Mouse (Mus musculus) CD4-positive, CD25-positive, alpha-beta regulatory T cell, adult 2 months (primary cell): ENCODE results near the gene Gm10337.

Source experiments
- DNase-seq: peaks from one replicate; pipeline ENCODE4 v3.0.0-alpha.2; 2012; ENCODE audit warnings: low read depth, low spot score

The Gm10337 gene

GRCm38 (mm10) chr15:102499851-102500250 lies 3.7 kb upstream of the Gm10337 start:
- DNase-seq = no peak

DNA sequence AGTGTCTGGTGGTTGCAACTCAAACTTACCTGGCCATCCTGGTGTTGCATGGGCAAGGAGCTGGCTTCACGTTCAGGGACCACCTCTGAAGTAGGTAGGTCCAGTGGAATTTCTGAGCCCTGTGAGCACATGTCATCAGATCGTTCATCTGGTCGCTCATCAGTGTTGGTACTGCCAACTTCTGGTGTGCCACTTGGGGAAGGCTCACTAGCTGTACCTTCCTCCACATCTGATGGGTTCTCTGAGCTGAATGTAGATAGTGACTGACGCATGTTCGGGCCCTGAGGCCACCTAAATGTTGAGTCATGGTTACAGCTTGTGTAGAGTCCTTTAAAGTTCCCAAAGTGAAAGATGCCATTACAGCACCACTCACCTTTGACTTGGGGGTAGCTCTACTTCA lies 3.0 kb upstream of the Gm10337 start:
- no peak for DNase-seq

DNA sequence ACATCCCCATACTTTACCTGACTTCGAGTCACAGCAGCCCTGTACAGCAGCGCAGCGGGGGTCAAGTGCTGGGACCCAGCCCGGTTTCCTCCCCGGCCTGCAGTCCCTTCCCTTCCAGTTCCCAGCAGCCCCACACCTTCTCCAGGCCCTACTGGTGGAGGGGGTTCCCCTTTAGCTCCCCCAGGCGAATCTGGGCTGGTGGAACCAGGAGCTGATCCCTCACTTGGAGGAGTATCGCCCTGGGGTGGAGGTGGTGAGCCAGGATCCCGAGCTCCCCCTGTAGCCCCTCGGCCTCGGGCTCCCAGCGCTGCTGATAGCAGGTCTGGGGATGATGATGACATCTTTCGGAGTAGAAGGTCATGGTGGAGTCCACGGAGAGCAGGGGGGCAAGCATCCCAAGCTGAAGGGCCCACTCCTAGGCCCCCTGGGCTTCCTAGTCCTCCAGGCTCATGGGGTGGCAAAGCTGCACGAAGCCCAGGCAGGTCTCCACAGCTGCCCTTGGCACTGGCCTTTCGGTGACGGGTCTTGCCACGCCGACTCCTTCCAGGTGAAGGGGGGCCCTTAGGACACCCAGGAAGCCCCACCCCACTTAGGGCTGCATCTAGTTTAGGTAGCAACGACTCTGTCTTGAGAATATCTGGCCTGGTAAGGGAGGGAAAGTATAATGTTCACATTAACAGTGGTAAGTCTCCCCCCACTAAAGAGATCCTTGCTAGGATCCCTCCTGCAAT lies 2.3 kb upstream of the Gm10337 start:
- DNase-seq = no peak

DNA sequence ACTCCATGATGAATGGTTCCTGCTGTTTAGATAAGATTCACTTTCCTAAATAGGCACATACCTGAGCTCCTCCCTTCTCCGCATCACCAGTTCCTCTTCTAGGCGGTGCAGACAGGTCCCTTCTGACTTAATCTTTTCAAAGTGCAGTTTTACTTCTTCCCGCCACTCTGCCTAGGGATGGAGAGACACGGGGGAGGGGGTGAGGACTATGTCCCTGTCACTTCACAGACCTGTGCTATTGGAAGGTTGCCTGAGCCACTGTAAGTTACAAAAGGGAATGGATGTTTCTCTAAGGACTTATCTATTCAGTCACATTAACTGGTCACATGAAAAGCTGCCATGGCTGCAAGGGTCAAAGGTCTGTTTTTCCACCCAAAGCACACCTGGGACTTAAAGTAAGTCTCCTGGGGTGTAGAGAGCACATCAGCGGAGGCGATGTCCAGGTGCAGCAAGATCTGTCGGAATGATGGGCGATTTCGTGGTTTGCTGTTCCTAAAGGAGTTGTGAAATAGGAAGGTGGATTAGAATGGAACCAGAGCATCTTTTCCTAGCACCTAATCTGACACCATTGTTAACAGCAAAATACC lies 1.2 kb upstream of the Gm10337 start:
- no peak for DNase-seq

DNA sequence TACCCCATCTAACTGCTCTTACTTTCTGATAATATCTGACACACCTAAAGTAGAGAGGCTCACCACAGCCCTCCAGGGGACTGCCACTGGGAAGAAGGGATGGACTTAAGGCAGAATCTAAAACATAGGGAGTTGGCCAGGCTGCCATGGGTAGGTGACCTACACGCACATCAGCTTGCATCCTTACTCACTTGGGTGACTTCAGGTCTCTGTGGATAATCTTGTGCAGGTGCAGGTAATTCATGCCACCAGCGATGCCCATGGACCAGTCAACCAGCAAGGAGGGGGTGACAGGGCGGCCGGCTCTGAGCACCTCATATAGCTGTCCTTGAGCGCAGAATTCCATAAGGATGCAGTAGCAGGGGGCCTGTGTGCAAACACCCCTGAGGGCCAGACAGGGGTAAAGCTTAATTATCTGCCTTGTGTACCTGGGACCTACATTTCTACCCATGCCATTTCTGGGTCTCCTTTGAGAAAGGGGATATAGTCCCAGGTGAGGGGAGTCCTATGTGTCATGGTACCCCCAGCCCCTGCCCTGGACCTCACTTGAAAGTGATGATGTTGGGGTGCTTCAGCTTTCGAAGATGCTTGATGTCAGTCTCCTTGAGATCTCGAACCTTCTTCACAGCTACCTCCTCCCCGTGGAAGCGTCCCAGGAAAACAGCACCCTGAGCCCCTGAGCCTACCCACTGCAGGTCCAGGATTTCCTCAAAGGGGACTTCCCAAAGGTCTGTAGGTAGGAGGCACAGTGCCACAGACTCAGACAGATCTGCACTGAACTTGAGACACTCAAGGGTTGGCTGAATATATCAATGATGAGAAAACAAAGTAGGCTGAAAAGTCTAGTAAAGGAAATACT lies 631 bp downstream of the Gm10337 start:
- DNase-seq = no peak

DNA sequence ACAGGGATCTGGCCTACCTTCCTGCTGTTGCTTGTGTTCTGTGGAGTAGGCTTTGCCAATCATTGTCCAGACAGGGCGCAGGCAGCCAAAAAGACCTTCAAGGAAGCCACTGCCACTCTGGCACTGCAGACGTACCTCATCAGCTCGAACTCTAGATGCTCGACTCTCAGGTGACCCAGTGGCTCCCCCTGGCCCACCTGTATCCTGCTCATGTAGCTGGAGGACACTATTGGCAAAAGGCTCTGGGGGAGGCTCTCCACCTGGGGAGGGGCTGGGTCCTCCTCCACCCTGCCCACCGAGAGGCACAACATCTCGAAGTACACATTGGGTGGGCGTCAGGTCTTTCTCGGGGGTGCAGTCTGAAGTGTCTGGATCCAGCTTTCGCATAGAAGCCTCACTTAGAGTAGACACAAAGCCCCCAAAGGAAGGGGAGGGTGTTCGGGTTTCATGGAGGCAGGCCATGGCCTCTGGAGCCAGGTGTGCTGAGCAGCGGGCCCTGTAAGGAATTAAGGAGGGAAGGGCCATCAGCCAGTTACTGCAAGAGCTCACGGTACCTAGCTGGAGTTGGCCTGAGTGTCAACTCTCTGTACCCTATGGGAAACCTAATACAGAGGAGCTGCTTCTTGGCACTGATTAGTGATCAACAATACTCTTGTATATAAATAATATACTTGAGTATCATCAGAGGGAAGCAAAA lies 1.7 kb downstream of the Gm10337 start:
- DNase-seq = no peak

DNA sequence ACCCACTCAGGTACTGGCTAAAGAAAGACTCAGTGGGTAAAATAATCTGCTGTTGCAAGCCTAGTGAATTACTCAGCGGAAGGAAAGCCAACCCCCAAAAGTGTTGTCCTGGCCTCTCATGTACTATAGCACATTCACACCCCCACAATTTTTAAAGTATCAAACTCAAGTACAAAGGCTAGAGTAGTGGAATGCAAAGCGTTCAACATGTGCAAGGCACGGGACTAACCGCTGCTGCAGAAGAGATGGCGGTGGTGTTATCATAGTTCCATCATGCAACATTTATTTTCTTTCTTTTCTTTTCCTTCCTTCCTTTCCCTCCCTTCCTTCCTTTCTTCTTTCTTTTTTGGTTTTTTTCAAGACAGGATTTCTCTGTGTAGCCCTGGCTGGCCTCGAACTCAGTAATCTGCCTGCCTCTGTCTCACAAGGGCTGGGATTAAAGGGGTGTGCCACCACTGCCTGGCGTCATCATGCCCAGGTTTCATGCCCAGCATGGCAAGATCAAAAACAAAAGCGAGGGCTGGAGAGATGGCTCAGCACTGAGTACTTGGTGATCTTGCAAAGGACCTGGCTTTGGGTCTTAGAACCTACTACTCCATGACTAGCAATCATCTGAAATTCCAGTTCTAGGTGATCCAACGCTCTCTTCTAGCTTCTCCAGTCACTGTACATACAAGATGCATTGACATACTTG lies 2.4 kb downstream of the Gm10337 start:
- DNase-seq = no peak

DNA sequence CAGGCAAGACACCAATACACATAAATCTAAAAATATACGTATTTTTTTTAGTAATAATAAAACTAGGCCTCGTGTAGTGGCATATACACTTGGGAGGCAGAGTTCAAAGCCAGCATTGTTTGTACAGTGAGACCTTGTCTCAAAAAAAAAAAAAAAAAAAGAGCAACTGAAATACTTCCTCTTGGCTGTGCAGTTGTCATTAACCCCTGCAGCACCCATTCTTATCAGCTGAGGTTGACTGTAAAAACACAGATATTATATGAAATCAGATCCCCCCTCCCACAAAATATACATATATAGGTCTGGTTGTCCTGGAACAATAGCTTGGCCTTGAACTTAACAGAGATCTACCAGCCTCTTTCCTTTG lies 2.9 kb downstream of the Gm10337 start:
- no peak for DNase-seq

- DNase-seq = no peak
These were observed 3.3 kb downstream of the Gm10337 start for GRCm38 (mm10) chr15:102506864-102507263.

DNA sequence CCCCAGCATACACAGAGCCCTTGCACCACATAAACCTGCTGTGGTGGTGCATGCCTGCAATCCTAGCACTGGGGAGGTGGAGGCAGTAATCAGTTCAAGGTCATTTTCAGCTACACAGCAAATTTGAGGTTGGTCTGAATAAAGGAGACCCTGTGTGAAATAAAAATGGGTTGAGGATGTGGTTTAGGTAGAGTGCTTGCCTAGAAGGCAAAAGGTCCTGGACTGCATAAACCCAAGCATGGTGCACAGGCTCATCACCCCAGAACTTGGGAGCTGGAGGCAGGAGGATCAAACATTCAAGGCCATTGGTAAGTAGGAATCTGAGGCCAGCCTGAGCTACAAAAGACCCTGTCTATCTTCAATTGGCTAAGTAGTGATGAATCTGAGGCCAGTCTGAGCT lies 4.0 kb downstream of the Gm10337 start:
- no peak for DNase-seq

GRCm38 (mm10) chr15:102508336-102508735 lies 4.8 kb downstream of the Gm10337 start:
- no peak for DNase-seq

DNA sequence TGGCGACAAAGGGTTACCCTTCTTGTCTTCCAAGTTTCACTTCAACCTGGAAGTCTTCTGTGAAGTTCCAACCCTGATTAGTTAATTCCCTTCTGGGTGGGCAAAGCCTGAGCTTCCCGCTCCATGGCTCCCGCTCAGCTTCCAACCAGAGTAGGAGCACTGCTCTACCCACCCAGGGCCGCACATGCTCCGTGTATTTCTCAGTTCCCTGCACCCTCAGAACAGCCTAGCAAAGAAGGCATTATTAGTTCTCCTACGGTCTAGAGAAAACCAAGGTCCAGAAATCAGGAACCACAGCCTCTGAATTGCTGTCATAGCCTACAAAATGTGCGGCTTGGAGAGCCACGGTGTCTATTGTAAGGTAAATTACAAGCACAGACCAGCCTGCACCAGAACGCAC lies 6.6 kb downstream of the Gm10337 start:
- no peak for DNase-seq

DNA sequence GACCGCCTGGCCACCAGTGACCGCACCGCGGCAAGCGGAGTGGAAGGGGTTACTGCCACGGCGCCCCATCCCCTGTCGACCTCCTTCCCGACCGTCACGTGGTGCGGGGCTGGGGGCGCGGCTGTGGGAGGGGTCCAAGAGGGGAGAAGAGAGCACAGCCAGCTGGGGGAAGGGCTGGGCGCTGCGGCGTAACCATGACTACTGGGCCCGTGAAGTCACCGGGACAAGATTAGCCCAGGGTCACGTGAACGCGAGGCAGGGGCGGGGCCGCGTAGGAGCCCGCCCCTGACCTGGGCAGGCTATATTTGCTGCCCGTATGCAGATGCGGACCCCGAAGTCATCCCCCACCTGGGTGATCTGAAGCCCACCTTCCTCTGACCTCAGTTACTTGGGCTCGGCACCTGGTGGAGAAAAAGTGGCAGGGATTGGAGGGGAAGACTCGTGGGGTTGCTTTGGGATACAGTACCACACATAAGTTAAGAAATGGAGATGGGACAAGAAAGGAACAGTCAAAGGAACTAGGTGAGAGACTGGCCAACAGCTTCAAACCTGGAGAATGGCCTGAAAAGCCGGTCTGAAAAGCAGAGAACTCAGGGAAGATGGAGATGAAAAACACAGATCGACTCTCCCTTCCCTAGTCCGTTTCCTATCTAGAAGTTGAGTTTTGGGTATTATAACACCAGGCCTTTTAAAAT lies 7.2 kb downstream of the Gm10337 start:
- DNase-seq = peak; percentile 77

GRCm38 (mm10) chr15:102511285-102511833 lies 7.8 kb downstream of the Gm10337 start:
- no peak for DNase-seq

GRCm38 (mm10) chr15:102512010-102512409 lies 8.5 kb downstream of the Gm10337 start:
- no peak for DNase-seq

DNA sequence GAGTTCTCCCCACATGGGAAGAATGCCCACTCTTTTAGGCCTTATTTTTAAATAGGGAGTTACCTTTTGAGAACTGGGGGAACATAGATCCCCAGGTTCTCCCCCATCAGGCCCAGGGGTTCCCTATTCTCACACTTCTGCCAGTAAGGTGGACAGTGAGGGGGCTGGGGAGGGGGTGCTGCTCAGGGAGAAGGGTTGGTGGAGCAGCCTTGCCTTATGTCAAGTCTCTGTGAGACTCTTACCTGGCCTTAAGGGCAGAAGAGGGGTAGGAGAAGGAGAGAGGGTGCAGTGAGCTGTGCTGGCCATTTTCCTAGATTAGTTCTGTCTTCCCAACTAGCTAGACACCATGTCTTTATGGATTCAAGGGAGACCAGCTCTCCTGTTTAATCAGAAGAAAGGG lies 8.9 kb downstream of the Gm10337 start:
- DNase-seq = no peak

GRCm38 (mm10) chr15:102513004-102513403 lies 9.5 kb downstream of the Gm10337 start:
- no peak for DNase-seq

- no peak for DNase-seq
These were observed 11.7 kb downstream of the Gm10337 start for GRCm38 (mm10) chr15:102515261-102515660.

DNA sequence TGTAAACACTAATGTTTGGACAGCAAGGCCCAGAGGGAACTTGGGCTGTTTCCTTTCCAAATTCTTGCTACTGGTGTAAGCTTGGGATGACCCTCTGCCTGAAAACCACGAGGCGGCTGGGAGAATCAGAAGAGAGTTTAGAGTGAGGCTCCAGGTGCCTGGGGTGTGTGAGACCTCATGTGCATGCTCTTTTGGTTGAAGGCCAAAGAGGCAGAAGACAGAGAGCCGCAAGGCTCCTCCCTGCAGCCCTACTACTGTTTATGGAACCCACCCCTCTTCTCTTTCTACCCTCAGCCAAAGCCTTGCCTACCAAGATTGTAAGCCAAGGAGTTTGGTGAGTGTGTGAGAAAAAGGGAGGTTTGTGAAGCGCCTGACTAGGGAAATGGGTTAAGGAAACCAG lies 12.3 kb downstream of the Gm10337 start:
- DNase-seq = no peak

- DNase-seq = no peak
These were observed 12.8 kb downstream of the Gm10337 start for GRCm38 (mm10) chr15:102516293-102516692.
